Mouse (Mus musculus) cerebellum, adult 2 months (tissue): ENCODE measurements around the gene Brd9.

Source experiments
- CTCF ChIP-seq: fragments of 200-500 bp; IDR thresholded peaks from 2 replicates; pipeline ENCODE4 v1.5.1; 2011; ENCODE audit warnings: low read depth, mild to moderate bottlenecking, control low read depth, low read length, moderate library complexity, borderline replicate concordance; ENCODE audit not compliant: insufficient read depth
- POLR2A ChIP-seq: fragments of 200-500 bp; IDR thresholded peaks from 2 replicates; pipeline ENCODE4 v1.6.1; 2011; ENCODE audit warnings: low read length, control low read depth, borderline replicate concordance; ENCODE audit not compliant: insufficient read depth

DNA sequence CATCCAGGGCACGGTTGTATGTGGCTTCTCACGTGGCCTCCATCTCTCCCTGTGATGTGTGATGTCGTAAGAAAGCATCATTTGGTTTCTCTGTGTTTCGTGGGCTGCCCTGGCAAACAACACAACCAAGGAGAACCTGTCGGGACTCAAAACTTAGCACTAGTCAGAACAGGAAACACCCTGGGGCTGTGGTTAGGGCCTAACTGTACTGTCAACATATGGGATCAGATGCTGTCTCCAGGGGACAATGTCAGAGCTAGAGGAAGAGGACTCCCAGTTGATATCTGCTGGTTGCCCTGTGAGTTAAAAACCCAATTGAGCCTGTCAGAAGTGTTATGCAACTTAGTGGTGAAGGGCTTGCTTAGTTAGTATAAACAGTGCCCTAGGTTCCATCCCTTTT lies 17.9 kb downstream of the Brd9 start:
- TF ChIP-seq CTCF (no peak), POLR2A (no peak)
